ENCODE assay signal across 8 mouse cellular contexts in genomic region chr2:39064687-39065399, GRCm38 (mm10). TPM values are rescaled to one million over a fixed set of nuclear protein-coding genes. Genes with fewer than 3 reads are reported as not detected.
DNase-seq lines count a peak whose midpoint lies in the region; ATAC-seq and TF ChIP-seq lines count a peak whose summit lies in the region.

No protein-coding gene starts in this region.

- H3K27me3 ChIP-seq in heart, adult 2 months (ENCODE audit: control insufficient read depth, insufficient read depth, low read length): no peaks in the 10 kb centered on the region
- H3K27me3 ChIP-seq in limb, embryonic 14.5 days (ENCODE audit: control insufficient read depth, insufficient read depth, low read length): no peaks in the 10 kb centered on the region

- peak overlapping the region; percentile 94 for H3K9ac ChIP-seq in heart, adult 2 months (ENCODE audit: low read depth, low read length)
- H3K9ac ChIP-seq in limb, embryonic 14.5 days (ENCODE audit: low read depth, low read length, severe bottlenecking): peak overlapping the region; percentile 81

- ATAC-seq in CD4-positive, CD25-positive, alpha-beta regulatory T cell, adult 4 months: peak; percentile 21
- peak; percentile 72 for ATAC-seq in erythroblast, adult 5-6 weeks (replicated peaks; ENCODE audit: low FRiP score, poor library complexity, severe bottlenecking)
- peak; percentile 79 for ATAC-seq in limb, embryonic 14.5 days (ENCODE audit: low FRiP score, low read depth)
- 0 out of 2 replicates have a peak, but pooled peaks have one; percentile 27 for ATAC-seq in neutrophil, adult 5-6 weeks (ENCODE audit: extremely low read depth, insufficient number of reproducible peaks, low FRiP score, poor library complexity, severe bottlenecking)

- no peaks in the 10 kb centered on the region for H3K9me3 ChIP-seq in limb, embryonic 14.5 days (ENCODE audit: control insufficient read depth, low read length)

- no peak for DNase-seq in heart, adult 2 months
- DNase-seq in heart, adult 18-20 months: no peak
- peak; percentile 5 for DNase-seq in limb, embryonic 14.5 days (ENCODE audit: low spot score)
- no peak for DNase-seq in yolk sac, embryonic 10.5 days (ENCODE audit: low spot score)
- no peak for DNase-seq in thymus, postnatal 10 days (ENCODE audit: low spot score in 2 of 2)

- intact Hi-C loops in heart, adult 2 months (cut with DNase I): loop anchor here (2.0 to 5.0 kb wide), 2 partner anchors 58 to 126 kb away; partner anchors contain the start of genes Arpc5l, Rpl35 and Scai

- peak overlapping the region; percentile 94 for H3K27ac ChIP-seq in heart, adult 2 months
- H3K27ac ChIP-seq in limb, embryonic 14.5 days (replicated peaks; ENCODE audit: low read depth, low read length): peak overlapping the region; percentile 84; the same call in 1 of the 2 replicates

- H3K79me2 ChIP-seq in heart, adult 2 months (replicated peaks; ENCODE audit: control insufficient read depth, insufficient read depth, low read length): no peaks in the 10 kb centered on the region

- peaks cover 6% of the 10 kb centered on the region; the same call in 1 of the 2 replicates for H3K36me3 ChIP-seq in heart, adult 2 months (ENCODE audit: control insufficient read depth, insufficient read depth, low read length)
- peaks cover 29% of the 10 kb centered on the region for H3K36me3 ChIP-seq in limb, embryonic 14.5 days (ENCODE audit: control insufficient read depth, insufficient read depth, low read length)

- no peak for TF ChIP-seq CTCF in heart, adult 2 months (IDR thresholded peaks at IDR 0.05)

- no peak for TF ChIP-seq EP300 in heart, adult 2 months (IDR thresholded peaks at IDR 0.05; ENCODE audit: insufficient read depth, low read depth, low read length)

- 2% methylated on average over 25 of the region's 25 CpGs for WGBS in heart, adult 2 months
- 7% methylated on average over 21 of the region's 25 CpGs for WGBS in limb, embryonic 14.5 days

- peak overlapping the region; percentile 90 for H3K4me3 ChIP-seq in heart, adult 2 months
- peak overlapping the region; percentile 59 for H3K4me3 ChIP-seq in limb, embryonic 14.5 days (replicated peaks; ENCODE audit: low read length)

- no peak for TF ChIP-seq POLR2A in heart, adult 2 months (IDR thresholded peaks at IDR 0.05; ENCODE audit: insufficient read depth, low read depth, low read length)
- TF ChIP-seq POLR2A in limb, embryonic 14.5 days (IDR thresholded peaks at IDR 0.05; ENCODE audit: borderline replicate concordance, extremely low read depth, insufficient read depth, insufficient read length): no peak

- peak overlapping the region; percentile 61 for H3K4me2 ChIP-seq in limb, embryonic 14.5 days (replicated peaks; ENCODE audit: low read depth, low read length, severe bottlenecking)

- H3K4me1 ChIP-seq in heart, adult 2 months (ENCODE audit: control insufficient read depth, insufficient read depth, low read length): no peaks in the 10 kb centered on the region
- H3K4me1 ChIP-seq in limb, embryonic 14.5 days (ENCODE audit: control insufficient read depth, insufficient read depth, low read length): no peaks in the 10 kb centered on the region

RNA-seq across cellular contexts. Expression of gene Golga1, which starts 0.5 kb away (rescaled TPM):
- total RNA-seq in heart, adult 2 months (2021): 10 to 100 TPM; 13.4 to 14.0 TPM
- polyA plus RNA-seq in heart, adult 2 months (2012; rRNA removed): 7.6 and 18.3 TPM in 2 replicates
- 10 to 100 TPM; 14.2 to 16.0 TPM for total RNA-seq in heart, adult 18-20 months (2021)
- polyA plus RNA-seq in CD4-positive, CD25-positive, alpha-beta regulatory T cell, adult 4 months (2017; shearing (Covaris generic)): 10 to 100 TPM; 36.5 to 36.6 TPM
- total RNA-seq in erythroblast, adult 5-6 weeks (2015; ENCODE audit: low replicate concordance): 4.2 and 8.6 TPM in 2 replicates
- total RNA-seq in erythroblast, adult 5-6 weeks (2017; ENCODE audit: low replicate concordance): 21.7 and 25.6 TPM in 2 replicates
- polyA plus RNA-seq in limb, embryonic 14.5 days (2012; rRNA removed): 36.7 and 37.9 TPM in 2 replicates
- polyA plus RNA-seq in limb, embryonic 14.5 days (2014; fragmentation: Nextera tagmentation; extraction: Ambion mirVana): 30.9 and 32.3 TPM in 2 replicates
- total RNA-seq in neutrophil, adult 5-6 weeks (2017): 41.7 and 42.6 TPM in 2 replicates

RNA-seq across cellular contexts. Expression of gene Rpl35, which starts 59.4 kb away (rescaled TPM):
- total RNA-seq in heart, adult 2 months (2021): 100 to 1,000 TPM; 307 to 341 TPM
- polyA plus RNA-seq in heart, adult 2 months (2012; rRNA removed): 90.7 and 108 TPM in 2 replicates
- total RNA-seq in heart, adult 18-20 months (2021): 100 to 1,000 TPM; 336 to 368 TPM
- 1,000 to 10,000 TPM; 1,861 to 2,080 TPM for polyA plus RNA-seq in CD4-positive, CD25-positive, alpha-beta regulatory T cell, adult 4 months (2017; shearing (Covaris generic))
- total RNA-seq in erythroblast, adult 5-6 weeks (2015; ENCODE audit: low replicate concordance): 144 and 170 TPM in 2 replicates
- total RNA-seq in erythroblast, adult 5-6 weeks (2017; ENCODE audit: low replicate concordance): 142 and 181 TPM in 2 replicates
- 448 and 806 TPM in 2 replicates for polyA plus RNA-seq in limb, embryonic 14.5 days (2012; rRNA removed)
- polyA plus RNA-seq in limb, embryonic 14.5 days (2014; fragmentation: Nextera tagmentation; extraction: Ambion mirVana): 1,031 and 1,116 TPM in 2 replicates
- 472 and 557 TPM in 2 replicates for total RNA-seq in neutrophil, adult 5-6 weeks (2017)

RNA-seq across cellular contexts. Expression of gene Arpc5l, which starts 59.7 kb away (rescaled TPM):
- total RNA-seq in heart, adult 2 months (2021): 100 to 1,000 TPM in 1 of 2 experiments, 10 to 100 TPM in 1; 85.1 to 102 TPM
- polyA plus RNA-seq in heart, adult 2 months (2012; rRNA removed): 38.8 and 51.5 TPM in 2 replicates
- 100 to 1,000 TPM in 1 of 2 experiments, 10 to 100 TPM in 1; 96.6 to 115 TPM for total RNA-seq in heart, adult 18-20 months (2021)
- polyA plus RNA-seq in CD4-positive, CD25-positive, alpha-beta regulatory T cell, adult 4 months (2017; shearing (Covaris generic)): 100 to 1,000 TPM; 101 to 124 TPM
- 25.6 and 27.8 TPM in 2 replicates for total RNA-seq in erythroblast, adult 5-6 weeks (2015; ENCODE audit: low replicate concordance)
- 13.5 and 14.1 TPM in 2 replicates for total RNA-seq in erythroblast, adult 5-6 weeks (2017; ENCODE audit: low replicate concordance)
- 49.8 and 61.7 TPM in 2 replicates for polyA plus RNA-seq in limb, embryonic 14.5 days (2012; rRNA removed)
- polyA plus RNA-seq in limb, embryonic 14.5 days (2014; fragmentation: Nextera tagmentation; extraction: Ambion mirVana): 116 and 122 TPM in 2 replicates
- 126 and 127 TPM in 2 replicates for total RNA-seq in neutrophil, adult 5-6 weeks (2017)

Comparison
In these comparisons a context has a peak if more than half of its experiments do, and no peak if none do; other contexts are left out.
1. ATAC-seq: peak in every context shown above with its lines; median percentile 79 in limb, embryonic 14.5 days; 72 in erythroblast, adult 5-6 weeks; 27 in neutrophil, adult 5-6 weeks; 21 in CD4-positive, CD25-positive, alpha-beta regulatory T cell, adult 4 months.